ENCODE assay signal across 7 mouse cellular contexts in the genomic region with DNA sequence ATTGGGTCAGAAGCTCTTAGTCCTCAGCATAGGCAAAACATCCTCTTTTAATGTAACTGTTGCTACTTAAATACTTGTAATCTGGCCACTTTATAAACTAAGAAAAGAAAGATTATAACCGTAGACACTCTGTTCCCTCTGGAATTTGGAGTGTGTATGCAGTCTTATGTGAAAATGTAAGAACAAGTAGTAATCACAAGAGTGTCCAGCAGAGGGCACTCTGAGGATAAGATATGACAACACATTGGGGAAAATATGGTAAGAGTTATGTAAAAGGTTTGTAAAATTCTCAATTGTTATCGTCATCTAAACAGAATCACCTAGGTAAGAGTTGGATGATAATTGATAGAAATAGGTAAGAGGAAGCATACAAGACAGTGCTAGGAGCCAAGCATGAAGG.
A peak's percentile ranks its signal among the peaks of the same experiment; 100 is the strongest.
DNase-seq lines count a peak whose midpoint lies in the region; ATAC-seq and TF ChIP-seq lines count a peak whose summit lies in the region.

No protein-coding gene starts in this region.

- no peak overlapping the region for H3K27ac ChIP-seq in gastrocnemius, adult 2 months
- no peak overlapping the region for H3K27ac ChIP-seq in lung, embryonic 16.5 days (ENCODE audit: low read length)

- no peak overlapping the region for H3K9ac ChIP-seq in lung, embryonic 16.5 days (ENCODE audit: low read length)

- H3K4me1 ChIP-seq in lung, embryonic 16.5 days (replicated peaks; ENCODE audit: control insufficient read depth, insufficient read depth, low read length), result no peaks in the 10 kb centered on the region

- 10% methylated on average over 2 of the region's 2 CpGs for WGBS in lung, embryonic 16.5 days

- DNase-seq in ES-CJ7 (ENCODE audit: low read depth, low spot score), result peak; percentile 75
- DNase-seq in T-cell, adult 2 months (ENCODE audit: low spot score), result peak; percentile 5
- DNase-seq in cerebellum, postnatal 25 days, result peak; percentile 35 to 81
- DNase-seq in gastrocnemius, adult 2 months, result peak; percentile 38
- DNase-seq in kidney, postnatal 4 days, result peak; percentile 53 to 64
- DNase-seq in right cerebral cortex, adult 18-20 months, result peak; percentile 81

- H3K4me3 ChIP-seq in gastrocnemius, adult 2 months, result no peak overlapping the region
- no peak overlapping the region for H3K4me3 ChIP-seq in lung, embryonic 16.5 days (ENCODE audit: low read length)

- no peaks in the 10 kb centered on the region for H3K36me3 ChIP-seq in lung, embryonic 16.5 days (ENCODE audit: control insufficient read depth, insufficient read depth, low read length)

- ATAC-seq in lung, embryonic 16.5 days (ENCODE audit: low read depth), result 0 out of 2 replicates have a peak, but pooled peaks have one; percentile 12

- H3K4me2 ChIP-seq in lung, embryonic 16.5 days (ENCODE audit: low read depth, low read length), result no peak overlapping the region

- no peaks in the 10 kb centered on the region for H3K27me3 ChIP-seq in lung, embryonic 16.5 days (ENCODE audit: control insufficient read depth, insufficient read depth, low read depth, low read length)

- TF ChIP-seq CTCF in gastrocnemius, adult 2 months (IDR thresholded peaks at IDR 0.05), result peak; percentile 77

- H3K9me3 ChIP-seq in lung, embryonic 16.5 days (ENCODE audit: control insufficient read depth, low read length), result no peaks in the 10 kb centered on the region

- intact Hi-C loops in gastrocnemius, adult 2 months (cut with DNase I), result loop anchor here (1.0 to 10.0 kb wide), 3 partner anchors 126 to 390 kb away; partner anchors contain the start of gene Stc2

Comparison
In these comparisons a context has a peak if more than half of its experiments do, and no peak if none do; other contexts are left out.
1. DNase-seq: peak in every context shown above with its lines; median percentile 81 in right cerebral cortex, adult 18-20 months; 75 in ES-CJ7; 58 in kidney, postnatal 4 days; 58 in cerebellum, postnatal 25 days; 38 in gastrocnemius, adult 2 months; 5 in T-cell, adult 2 months.